Mouse (Mus musculus): ENCODE measurements around the gene Fam83f.

Fam83f gene

GRCm38 (mm10) chr15:80672810-80673209 is 1.2 kb downstream of the Fam83f start:
- no peak for DNase-seq

GRCm38 (mm10) chr15:80673337-80674095 is 1.9 kb downstream of the Fam83f start:
- DNase-seq = no peak

- DNase-seq = no peak
These were observed 3.1 kb downstream of the Fam83f start for GRCm38 (mm10) chr15:80674700-80675099.

GRCm38 (mm10) chr15:80679515-80680215 is 8.0 kb downstream of the Fam83f start:
- peak; percentile 28 for DNase-seq

GRCm38 (mm10) chr15:80680347-80681030 is 8.8 kb downstream of the Fam83f start:
- DNase-seq = peak; percentile 40

- no peak for DNase-seq
These were observed 9.8 kb downstream of the Fam83f start for GRCm38 (mm10) chr15:80681466-80681881.

GRCm38 (mm10) chr15:80682343-80682742 is 10.7 kb downstream of the Fam83f start:
- no peak for DNase-seq

- DNase-seq = no peak
These were observed 11.5 kb downstream of the Fam83f start for GRCm38 (mm10) chr15:80683151-80683550.

GRCm38 (mm10) chr15:80683990-80684389 is 12.3 kb downstream of the Fam83f start:
- no peak for DNase-seq

GRCm38 (mm10) chr15:80684786-80685602 is 13.3 kb downstream of the Fam83f start:
- no peak for DNase-seq

- DNase-seq = no peak
These were observed 13.9 kb downstream of the Fam83f start for GRCm38 (mm10) chr15:80685603-80685895.

- DNase-seq = no peak
These were observed 16.9 kb downstream of the Fam83f start for GRCm38 (mm10) chr15:80688536-80688935.

- no peak for DNase-seq
These were observed 21.8 kb downstream of the Fam83f start for GRCm38 (mm10) chr15:80693492-80693891.

GRCm38 (mm10) chr15:80694125-80694910 is 22.7 kb downstream of the Fam83f start:
- DNase-seq = peak; percentile 75

- DNase-seq = no peak
These were observed 25.9 kb downstream of the Fam83f start for GRCm38 (mm10) chr15:80697564-80697963.

GRCm38 (mm10) chr15:80701481-80702257 is 30.0 kb downstream of the Fam83f start:
- no peak for DNase-seq

GRCm38 (mm10) chr15:80702910-80703309 is 31.3 kb downstream of the Fam83f start:
- DNase-seq = no peak

GRCm38 (mm10) chr15:80703495-80703894 is 31.8 kb downstream of the Fam83f start:
- DNase-seq = no peak

GRCm38 (mm10) chr15:80704267-80704666 is 32.6 kb downstream of the Fam83f start:
- DNase-seq = peak; percentile 81

- DNase-seq = peak; percentile 88
These were observed 34.3 kb downstream of the Fam83f start for GRCm38 (mm10) chr15:80705828-80706549.

GRCm38 (mm10) chr15:80706596-80706995 is 34.9 kb downstream of the Fam83f start:
- DNase-seq = no peak
